Mouse (Mus musculus): ENCODE data around the gene Gm45234.
"Not testable (repeated sequence)": the region's sequence is repeated elsewhere in the genome, so short reads cannot be mapped to it uniquely, and the experiment has no call there.

DNA sequence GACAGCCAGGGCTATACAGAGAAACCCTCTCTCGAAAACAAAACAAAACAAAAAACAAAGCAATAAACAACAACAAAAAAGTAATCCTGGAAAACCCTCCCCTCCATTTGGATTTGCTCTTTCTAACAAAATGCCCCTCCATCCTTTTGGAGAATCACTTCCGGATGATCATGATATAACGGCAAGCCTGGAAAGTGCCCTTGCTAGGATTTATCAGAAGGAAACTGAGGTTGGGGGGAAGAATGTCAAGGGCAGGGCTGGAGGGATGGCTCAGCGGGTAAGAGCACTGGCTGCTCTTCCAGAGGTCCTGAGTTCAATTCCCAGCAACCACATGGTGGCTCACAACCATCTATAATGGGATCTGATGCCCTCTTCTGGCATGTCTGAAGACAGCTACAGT lies 47.9 kb upstream of the Gm45234 start:
- not testable (repeated sequence) for TF ChIP-seq SRF (IDR thresholded peaks at IDR 0.05; ENCODE audit: control insufficient read depth, insufficient read length, low read depth); POLR2A (IDR thresholded peaks at IDR 0.05; ENCODE audit: insufficient read length, low read depth); POLR2AphosphoS2 (IDR thresholded peaks at IDR 0.05; ENCODE audit: insufficient read length, low read depth); USF1 (IDR thresholded peaks at IDR 0.05; ENCODE audit: low read depth); REST (IDR thresholded peaks at IDR 0.05; ENCODE audit: insufficient read depth, insufficient read length); MAX (IDR thresholded peaks at IDR 0.05; ENCODE audit: low read depth); TCF12 (IDR thresholded peaks at IDR 0.05; ENCODE audit: insufficient read depth, poor library complexity, severe bottlenecking)

Data from myocyte (in vitro differentiated cells).